Mouse (Mus musculus) testis, adult 10 weeks (tissue): Measurements from ENCODE around the gene Gm9758. TPM values are rescaled to one million over a fixed set of nuclear protein-coding genes. Genes with fewer than 3 reads are reported as not detected.

Experiments
- polyA plus RNA-seq: library from polyadenylated mRNA; stranded (reverse); fragments of 350-450 nt; fragmentation: Illumina TruSeq; extraction: RNeasy Lipid Tissue Mini Kit (QIAGEN cat#74804); gene quantifications from one replicate; pipeline ENCODE4 v1.2.3, GENCODE M21; 2014; ENCODE audit warnings: low read depth, low replicate concordance

Gene Gm9758
- 11.0 TPM for polyA plus RNA-seq

GRCm38 (mm10) chr5:14914799-14915198, at the start of gene Gm9758:
Gene Gm9758 (minus strand): TSS chr5:14914899.

GRCm38 (mm10) chr5:14938329-14938728, 23.6 kb upstream of the Gm9758 start, which contains the start of gene Speer4e:
Gene Speer4e (minus strand): TSS chr5:14938429.

Other genes with a start within 250 kb of the Gm9758 start
- 5.0 TPM for gene Speer4e, start 23.5 kb upstream of the Gm9758 start, polyA plus RNA-seq
- gene Gm10354, start 64.0 kb upstream of the Gm9758 start, polyA plus RNA-seq = 14.4 TPM
- 12.8 TPM for gene Gm17019, start 118.1 kb upstream of the Gm9758 start, polyA plus RNA-seq